Mouse (Mus musculus): ENCODE results near the gene Tlcd1. TPM values are rescaled to one million over a fixed set of nuclear protein-coding genes. Genes with fewer than 3 reads are reported as not detected.

Tlcd1 gene
- polyA plus RNA-seq, 1 experiment from 2014 or later, result 18.2 TPM

GRCm38 (mm10) chr11:78189234-78190040 lies 12.9 kb downstream of the Tlcd1 start:
- Histone ChIP-seq H3K27ac (ENCODE audit: low read length) (peak overlapping the region; percentile 95), H3K36me3 (ENCODE audit: insufficient read depth, low read length) (no peaks in the 10 kb centered on the region), H3K4me2 (replicated peaks; ENCODE audit: low read depth, low read length) (peak overlapping the region; percentile 87), H3K9ac (replicated peaks; ENCODE audit: low read depth) (peak overlapping the region; percentile 77), H3K27me3 (replicated peaks; ENCODE audit: insufficient read depth, low read length) (no peaks in the 10 kb centered on the region), H3K9me3 (ENCODE audit: low read length) (no peaks in the 10 kb centered on the region), H3K4me1 (ENCODE audit: insufficient read depth, low read depth, low read length) (peaks cover 9% of the 10 kb centered on the region; the same call in 1 of the 2 replicates), H3K4me3 (ENCODE audit: low read depth, low read length) (peak overlapping the region; percentile 71)
- peak; percentile 76 for ATAC-seq
- WGBS, result 1% methylated on average over 31 of the region's 42 CpGs
- TF ChIP-seq CTCF (IDR thresholded peaks at IDR 0.05) (no peak), EP300 (IDR thresholded peaks at IDR 0.05) (no peak)
- peak; percentile 87 for DNase-seq (ENCODE audit: low spot score)

- no peaks in the 10 kb centered on the region for H3K9me3 ChIP-seq (ENCODE audit: low read length)
- H3K4me2 ChIP-seq (replicated peaks; ENCODE audit: low read depth, low read length), result peak overlapping the region; percentile 87
- H3K36me3 ChIP-seq (ENCODE audit: insufficient read depth, low read length), result no peaks in the 10 kb centered on the region
- ATAC-seq (no peak), DNase-seq (ENCODE audit: low spot score) (no peak)
- peaks cover 9% of the 10 kb centered on the region; the same call in 1 of the 2 replicates for H3K4me1 ChIP-seq (ENCODE audit: insufficient read depth, low read depth, low read length)
- no peak overlapping the region for H3K9ac ChIP-seq (replicated peaks; ENCODE audit: low read depth)
- WGBS, result 39% methylated on average over 6 of the region's 6 CpGs
- H3K27me3 ChIP-seq (replicated peaks; ENCODE audit: insufficient read depth, low read length), result no peaks in the 10 kb centered on the region
- no peak overlapping the region for H3K4me3 ChIP-seq (ENCODE audit: low read depth, low read length)
- TF ChIP-seq CTCF (IDR thresholded peaks at IDR 0.05) (no peak), EP300 (IDR thresholded peaks at IDR 0.05) (no peak)
- H3K27ac ChIP-seq (ENCODE audit: low read length), result no peak overlapping the region
Measured at GRCm38 (mm10) chr11:78190041-78190440, 13.5 kb downstream of the Tlcd1 start.

- DNase-seq (ENCODE audit: low spot score), result peak; percentile 51
- WGBS, result 38% methylated on average over 1 of the region's 1 CpGs
- H3K4me2 ChIP-seq (replicated peaks; ENCODE audit: low read depth, low read length), result peak within 1 kb of the TSS; percentile 64
- no peak for ATAC-seq
- H3K27ac ChIP-seq (ENCODE audit: low read length), result no peak within 1 kb of the TSS
- H3K4me1 ChIP-seq (ENCODE audit: insufficient read depth, low read depth, low read length), result peaks cover 9% of the 10 kb centered on the region; the same call in 1 of the 2 replicates
- H3K9ac ChIP-seq (replicated peaks; ENCODE audit: low read depth), result no peak within 1 kb of the TSS
- H3K9me3 ChIP-seq (ENCODE audit: low read length), result no peaks in the 10 kb centered on the region
- no peaks in the 10 kb centered on the region for H3K27me3 ChIP-seq (replicated peaks; ENCODE audit: insufficient read depth, low read length)
- no peaks in the 10 kb centered on the region for H3K36me3 ChIP-seq (ENCODE audit: insufficient read depth, low read length)
- H3K4me3 ChIP-seq (ENCODE audit: low read depth, low read length), result no peak within 1 kb of the TSS
- TF ChIP-seq EP300 (IDR thresholded peaks at IDR 0.05), result no peak
- TF ChIP-seq CTCF (IDR thresholded peaks at IDR 0.05), result no peak
Measured at GRCm38 (mm10) chr11:78193113-78193512, 16.6 kb downstream of the Tlcd1 start, which contains the start of gene Proca1. Proca1 (plus strand) TSS chr11:78193392.

GRCm38 (mm10) chr11:78194411-78195100 lies 18.0 kb downstream of the Tlcd1 start:
- ATAC-seq (peak; percentile 87), DNase-seq (ENCODE audit: low spot score) (peak; percentile 89)
- 1% methylated on average over 30 of the region's 30 CpGs for WGBS
- Histone ChIP-seq H3K36me3 (ENCODE audit: insufficient read depth, low read length) (no peaks in the 10 kb centered on the region), H3K9me3 (ENCODE audit: low read length) (no peaks in the 10 kb centered on the region), H3K9ac (replicated peaks; ENCODE audit: low read depth) (no peak overlapping the region; the same call in 1 of the 2 replicates), H3K27ac (ENCODE audit: low read length) (peak overlapping the region; percentile 47), H3K4me3 (ENCODE audit: low read depth, low read length) (peak overlapping the region; percentile 59), H3K27me3 (replicated peaks; ENCODE audit: insufficient read depth, low read length) (no peaks in the 10 kb centered on the region), H3K4me1 (ENCODE audit: insufficient read depth, low read depth, low read length) (peaks cover 8% of the 10 kb centered on the region; the same call in 1 of the 2 replicates), H3K4me2 (replicated peaks; ENCODE audit: low read depth, low read length) (peak overlapping the region; percentile 64)
- TF ChIP-seq CTCF (IDR thresholded peaks at IDR 0.05) (no peak), EP300 (IDR thresholded peaks at IDR 0.05) (no peak)

GRCm38 (mm10) chr11:78195101-78195863 lies 18.8 kb downstream of the Tlcd1 start:
- H3K4me1 ChIP-seq (ENCODE audit: insufficient read depth, low read depth, low read length), result peaks cover under 1% of the 10 kb centered on the region; the same call in 1 of the 2 replicates
- H3K9ac ChIP-seq (replicated peaks; ENCODE audit: low read depth), result no peak overlapping the region; the same call in 1 of the 2 replicates
- no peaks in the 10 kb centered on the region for H3K9me3 ChIP-seq (ENCODE audit: low read length)
- 50% methylated on average over 23 of the region's 23 CpGs for WGBS
- H3K4me3 ChIP-seq (ENCODE audit: low read depth, low read length), result peak overlapping the region; percentile 59
- DNase-seq (ENCODE audit: low spot score) (no peak), ATAC-seq (no peak)
- peak overlapping the region; percentile 47; the same call in 1 of the 2 replicates for H3K27ac ChIP-seq (ENCODE audit: low read length)
- peak overlapping the region; percentile 64 for H3K4me2 ChIP-seq (replicated peaks; ENCODE audit: low read depth, low read length)
- TF ChIP-seq CTCF (IDR thresholded peaks at IDR 0.05) (no peak), EP300 (IDR thresholded peaks at IDR 0.05) (no peak)
- no peaks in the 10 kb centered on the region for H3K27me3 ChIP-seq (replicated peaks; ENCODE audit: insufficient read depth, low read length)
- H3K36me3 ChIP-seq (ENCODE audit: insufficient read depth, low read length), result no peaks in the 10 kb centered on the region
